Mouse (Mus musculus) B cell, adult (primary cell): ENCODE data around the gene Tspan3. TPM values are rescaled to one million over a fixed set of nuclear protein-coding genes. Genes with fewer than 3 reads are reported as not detected.

Experiments used
- total RNA-seq: library from RNA; stranded (reverse); gene quantifications from 4 replicates; pipeline ENCODE4 v1.2.4, GENCODE M21; 2023; ENCODE audit not compliant: inconsistent age

Gene Tspan3
- 9.2 to 12.2 TPM (median 10.3 TPM) in 4 replicates for total RNA-seq

DNA sequence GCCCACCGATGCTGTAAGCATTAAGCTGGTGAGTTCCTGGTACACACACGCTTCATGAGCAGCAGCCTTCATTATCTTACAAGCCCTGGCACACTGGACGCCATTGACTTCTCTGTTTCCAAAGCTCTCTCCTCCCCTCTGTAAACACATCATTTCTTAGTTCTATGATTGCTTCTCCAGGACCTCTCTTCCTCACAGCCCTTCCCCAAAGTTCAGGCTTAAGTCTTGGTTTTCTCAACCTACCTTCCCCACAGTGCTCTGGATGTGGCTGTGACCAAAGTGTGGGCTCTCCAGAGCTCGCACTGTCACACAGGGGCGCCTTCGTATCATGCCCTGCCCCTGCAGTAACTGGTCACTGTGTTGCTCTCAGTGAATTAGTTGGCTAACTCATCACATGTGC, at the start of gene Tspan3:
Gene Tspan3, minus strand, starts transcription at position 101 of the 400 bp plus-strand sequence.

GRCm38 (mm10) chr9:56089778-56090520, 75.3 kb downstream of the Tspan3 start, which contains the start of gene Pstpip1:
Gene Pstpip1, plus strand, starts transcription at chr9:56089962.

Other genes with a start within 250 kb of the Tspan3 start
- gene Scaper, start 227.4 kb downstream of the Tspan3 start, total RNA-seq: 27.0 to 33.4 TPM (median 30.4 TPM) in 4 replicates
- not detected in 4 replicates for gene 4930563M21Rik, start 154.9 kb downstream of the Tspan3 start, total RNA-seq
- 23.9 to 28.3 TPM (median 26.2 TPM) in 4 replicates for gene Rcn2, start 123.6 kb downstream of the Tspan3 start, total RNA-seq
- 108 to 125 TPM (median 119 TPM) in 4 replicates for gene Pstpip1, start 75.5 kb downstream of the Tspan3 start, total RNA-seq